Mouse (Mus musculus) gastrocnemius, adult 2 months (tissue): ENCODE results near the gene Rgl2. TPM values are rescaled to one million over a fixed set of nuclear protein-coding genes. Genes with fewer than 3 reads are reported as not detected.

Source experiments
- DNase-seq: peaks from one replicate; pipeline ENCODE4 v3.0.0; 2022
- H3K27ac ChIP-seq: fragments of 200-600 bp; 2 replicates; pipeline ENCODE4 v1.8.1; 2022; ENCODE audit warnings: mild to moderate bottlenecking
- H3K4me3 ChIP-seq: fragments of 200-600 bp; 2 replicates; pipeline ENCODE4 v1.8.1; 2022; ENCODE audit warnings: mild to moderate bottlenecking, moderate library complexity
- CTCF ChIP-seq: fragments of 200-600 bp; IDR thresholded peaks from 2 replicates; pipeline ENCODE4 v1.8.1; 2022; ENCODE audit warnings: antibody characterized with exemption, mild to moderate bottlenecking, moderate library complexity
- intact Hi-C: fragments of 180-260 bp; cut with DNase I; formaldehyde crosslinking; loops from one replicate; pipeline ENCODE4 v1.15.1; 2025
- total RNA-seq, 2 experiments: library from RNA; stranded (reverse); gene quantifications; 2 replicates each; pipeline ENCODE4 v1.2.3; 2021

Gene Rgl2
- total RNA-seq, 2 experiments from 2014 or later, result 31.4 to 34.0 TPM

- Histone ChIP-seq H3K4me3 (no peak overlapping the region), H3K27ac (no peak overlapping the region)
- DNase-seq, result no peak
- intact Hi-C loops, result no loop called here
- no peak for TF ChIP-seq CTCF
Observed at GRCm38 (mm10) chr17:33911052-33911812, 18.1 kb upstream of the Rgl2 start.

DNA sequence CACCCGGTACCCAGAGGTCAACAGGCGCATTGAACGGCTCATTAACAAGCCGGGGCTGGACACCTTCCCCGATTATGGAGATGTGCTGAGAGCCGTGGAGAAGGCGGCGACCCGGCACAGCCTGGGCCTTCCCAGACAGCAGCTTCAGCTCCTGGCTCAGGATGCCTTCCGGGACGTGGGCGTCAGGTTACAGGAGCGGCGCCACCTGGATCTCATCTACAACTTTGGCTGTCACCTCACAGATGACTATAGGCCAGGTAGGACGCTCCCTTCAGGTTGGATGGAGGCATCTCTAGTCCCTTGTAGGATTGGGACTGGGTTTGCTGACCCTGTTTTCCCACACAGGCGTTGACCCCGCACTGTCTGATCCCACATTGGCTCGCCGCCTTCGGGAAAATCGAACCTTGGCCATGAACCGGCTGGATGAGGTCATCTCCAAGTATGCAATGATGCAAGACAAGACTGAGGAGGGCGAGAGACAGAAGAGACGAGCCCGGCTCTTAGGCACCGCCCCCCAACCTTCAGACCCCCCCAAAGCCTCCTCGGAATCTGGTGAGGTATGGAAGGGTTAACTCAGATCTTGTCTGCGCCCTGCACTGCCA is 17.4 kb upstream of the Rgl2 start:
- Histone ChIP-seq H3K27ac (no peak overlapping the region), H3K4me3 (no peak overlapping the region)
- intact Hi-C loops, result no loop called here
- TF ChIP-seq CTCF, result no peak
- DNase-seq, result no peak

DNA sequence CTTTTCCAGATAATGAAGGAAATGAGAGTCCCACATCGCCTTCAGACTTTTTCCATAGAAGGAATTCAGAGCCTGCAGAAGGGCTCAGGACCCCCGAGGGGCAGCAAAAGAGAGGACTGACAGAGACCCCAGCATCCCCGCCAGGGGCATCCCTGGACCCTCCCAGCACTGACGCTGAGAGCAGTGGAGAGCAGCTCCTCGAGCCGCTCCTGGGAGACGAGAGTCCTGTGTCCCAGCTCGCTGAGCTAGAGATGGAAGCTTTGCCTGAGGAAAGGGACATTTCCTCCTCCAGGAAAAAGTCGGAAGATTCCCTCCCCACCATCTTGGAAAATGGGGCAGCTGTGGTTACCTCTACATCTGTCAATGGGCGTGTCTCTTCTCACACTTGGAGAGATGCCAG is 16.1 kb upstream of the Rgl2 start:
- H3K27ac ChIP-seq, result no peak overlapping the region
- DNase-seq, result no peak
- no peak for TF ChIP-seq CTCF
- intact Hi-C loops, result no loop called here
- H3K4me3 ChIP-seq, result no peak overlapping the region

- intact Hi-C loops, result no loop called here
- DNase-seq, result no peak
- Histone ChIP-seq H3K27ac (no peak overlapping the region), H3K4me3 (no peak overlapping the region)
- TF ChIP-seq CTCF, result no peak
Observed at GRCm38 (mm10) chr17:33913905-33914304, 15.4 kb upstream of the Rgl2 start.

- no peak for DNase-seq
- intact Hi-C loops, result no loop called here
- H3K27ac ChIP-seq, result peak overlapping the region; percentile 87
- no peak for TF ChIP-seq CTCF
- H3K4me3 ChIP-seq, result peak overlapping the region; percentile 82
Observed at GRCm38 (mm10) chr17:33914969-33915391, 14.4 kb upstream of the Rgl2 start.

DNA sequence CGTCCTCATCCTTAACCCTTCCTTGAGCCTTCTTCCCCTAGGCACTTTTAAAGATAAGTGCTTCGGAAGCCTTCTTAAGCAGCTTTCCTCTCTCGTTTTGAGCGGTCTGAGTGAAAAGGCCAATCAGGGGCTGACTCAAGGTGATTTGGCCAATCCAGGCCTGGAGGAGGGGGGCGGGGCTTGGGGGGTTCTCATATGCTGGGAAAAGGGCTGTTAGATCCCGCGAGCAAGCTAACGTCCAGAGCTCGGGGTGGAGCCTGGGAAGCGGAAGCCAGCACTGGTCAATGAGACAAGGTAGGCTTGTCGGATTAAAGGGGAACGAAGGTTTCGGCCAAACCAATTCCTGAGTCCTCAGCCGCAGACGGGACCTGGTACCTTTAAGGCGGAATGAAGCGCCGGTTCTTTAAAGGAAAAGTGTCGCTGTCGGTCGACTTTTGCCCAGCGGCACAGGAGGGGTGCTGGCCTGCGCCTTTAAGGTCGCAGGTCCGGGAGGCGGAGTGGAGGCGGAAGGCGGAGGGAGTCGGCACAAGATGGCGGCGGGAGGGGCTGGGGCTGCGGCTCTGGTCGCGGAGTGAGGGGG is 13.6 kb upstream of the Rgl2 start, which contains the start of the genes Tapbp and Zbtb22:
Tapbp (plus strand) TSS at position 229 of the 580 bp plus-strand sequence.
Zbtb22 (plus strand) TSS at position 234 of the 580 bp plus-strand sequence.
- H3K27ac ChIP-seq, result peak within 1 kb of the TSS; percentile 87

DNA sequence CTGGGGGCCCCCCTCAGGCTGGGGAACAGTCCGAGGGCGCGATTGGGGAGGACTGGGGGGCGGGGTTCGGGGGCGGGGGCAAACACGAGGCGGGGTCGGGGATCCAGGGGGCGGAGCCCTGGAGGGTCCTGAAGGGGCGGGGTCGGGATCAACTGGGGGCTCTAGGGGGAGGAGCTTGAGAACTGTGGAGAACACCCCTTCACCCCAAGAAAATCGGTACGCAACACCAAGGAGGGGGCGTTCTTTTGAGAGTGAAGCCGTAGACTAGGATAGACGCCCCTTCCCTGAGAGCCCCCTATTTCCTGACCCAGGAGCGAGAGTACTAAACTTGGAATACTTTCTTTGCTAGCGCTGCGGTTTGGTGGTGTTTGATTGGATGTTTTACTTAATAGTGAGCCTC is 13.0 kb upstream of the Rgl2 start:
- intact Hi-C loops, result no loop called here
- Histone ChIP-seq H3K27ac (peak overlapping the region; percentile 87), H3K4me3 (peak overlapping the region; percentile 82)
- no peak for TF ChIP-seq CTCF
- no peak for DNase-seq

More for the DNA sequence above, 13.6 kb upstream of the Rgl2 start, which contains the start of the genes Tapbp and Zbtb22:
- intact Hi-C loops, result no loop called here
- TF ChIP-seq CTCF, result no peak
- peak within 1 kb of the TSS; percentile 82 for H3K4me3 ChIP-seq
- peak; percentile 96 for DNase-seq

DNA sequence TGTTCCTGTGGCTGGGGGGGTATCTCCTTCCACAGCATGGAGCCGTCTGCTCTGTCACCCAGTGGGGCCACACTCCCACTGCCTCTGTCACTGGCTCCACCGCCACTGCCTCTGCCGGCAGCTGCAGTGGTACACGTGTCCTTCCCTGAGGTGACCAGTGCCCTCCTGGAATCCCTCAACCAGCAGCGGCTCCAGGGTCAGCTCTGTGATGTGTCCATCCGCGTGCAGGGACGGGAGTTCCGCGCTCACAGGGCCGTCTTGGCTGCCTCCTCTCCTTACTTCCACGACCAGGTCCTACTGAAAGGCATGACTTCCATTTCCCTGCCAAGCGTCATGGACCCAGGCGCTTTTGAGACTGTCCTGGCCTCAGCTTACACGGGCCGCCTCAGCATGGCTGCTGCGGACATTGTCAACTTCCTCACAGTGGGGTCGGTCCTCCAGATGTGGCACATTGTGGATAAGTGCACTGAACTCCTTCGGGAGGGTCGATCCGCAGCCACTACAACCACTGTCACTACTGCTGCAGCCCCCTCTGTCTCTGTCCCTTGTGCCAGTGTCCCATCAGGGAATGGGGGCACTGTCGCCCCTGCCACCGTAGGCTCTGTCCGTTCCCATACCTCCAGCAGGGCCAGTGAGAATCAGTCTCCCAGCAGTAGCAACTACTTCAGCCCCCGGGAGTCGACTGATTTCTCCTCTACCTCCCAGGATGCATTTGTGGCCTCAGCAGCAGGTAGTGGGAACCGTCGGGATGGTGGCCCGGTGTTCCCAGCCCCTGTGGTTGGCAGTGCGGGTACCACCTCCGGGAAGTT is 12.3 kb upstream of the Rgl2 start:
- Histone ChIP-seq H3K4me3 (peak overlapping the region; percentile 82), H3K27ac (peak overlapping the region; percentile 87)
- intact Hi-C loops, result no loop called here
- no peak for TF ChIP-seq CTCF
- DNase-seq, result no peak

GRCm38 (mm10) chr17:33917656-33918292 is 11.6 kb upstream of the Rgl2 start:
- TF ChIP-seq CTCF, result no peak
- DNase-seq, result no peak
- peak overlapping the region; percentile 89 for H3K27ac ChIP-seq
- H3K4me3 ChIP-seq, result no peak overlapping the region
- intact Hi-C loops, result no loop called here

DNA sequence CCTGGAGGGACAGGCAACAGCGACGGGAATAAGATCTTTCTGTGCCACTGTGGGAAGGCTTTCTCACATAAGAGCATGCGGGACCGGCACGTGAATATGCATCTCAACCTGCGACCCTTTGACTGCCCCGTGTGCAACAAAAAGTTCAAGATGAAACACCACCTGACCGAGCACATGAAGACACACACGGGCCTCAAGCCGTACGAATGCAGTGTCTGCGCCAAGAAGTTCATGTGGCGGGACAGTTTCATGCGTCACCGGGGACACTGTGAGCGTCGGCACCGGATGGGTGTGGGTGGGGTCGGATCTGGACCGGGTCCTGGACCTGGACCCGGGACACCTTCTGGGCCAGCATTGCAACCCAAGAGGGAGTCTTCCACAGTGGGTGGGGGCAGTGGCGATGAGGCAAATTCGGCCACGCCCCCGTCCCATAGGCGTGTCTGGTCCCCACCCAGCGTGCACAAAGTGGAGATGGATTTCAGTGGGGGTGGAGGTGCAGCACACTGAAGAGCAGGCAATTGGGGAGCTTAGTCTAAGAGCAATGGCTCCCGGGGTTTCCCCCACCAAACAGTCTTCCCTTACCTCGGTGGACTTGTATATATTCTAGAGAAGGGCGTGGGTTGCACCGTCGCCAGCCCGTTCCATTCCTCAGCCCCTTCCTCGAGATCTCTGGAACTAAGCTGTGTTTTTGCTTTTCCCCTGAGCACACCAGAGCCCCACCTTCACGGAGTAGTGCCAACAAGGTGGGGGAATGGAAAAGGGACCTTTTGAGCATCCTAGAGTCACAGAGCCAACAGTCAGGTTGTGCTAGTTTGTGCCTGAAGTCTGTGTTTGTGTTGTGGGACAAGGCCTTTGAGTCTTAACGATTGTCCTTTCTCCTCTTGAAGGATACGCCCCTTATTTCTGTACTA is 10.8 kb upstream of the Rgl2 start:
- peak; percentile 78 for DNase-seq
- TF ChIP-seq CTCF, result no peak
- H3K4me3 ChIP-seq, result peak overlapping the region; percentile 94
- intact Hi-C loops, result no loop called here
- H3K27ac ChIP-seq, result peak overlapping the region; percentile 89
